Mouse (Mus musculus) embryonic facial prominence, embryonic 15.5 days (tissue): Measurements from ENCODE around the gene Esrp2. TPM values are rescaled to one million over a fixed set of nuclear protein-coding genes. Genes with fewer than 3 reads are reported as not detected.
A peak's percentile ranks its signal among the peaks of the same experiment; 100 is the strongest.

Experiments used
- ATAC-seq: fragments of 200-750 bp; cut with Nextera tagmentation; 2 replicates; pipeline ENCODE4 v1.8.0; 2017; ENCODE audit warnings: low read depth, moderate TSS enrichment; ENCODE audit not compliant: insufficient number of reproducible peaks, low FRiP score, low TSS enrichment
- H3K27ac ChIP-seq: fragments of 300-500 bp; sonication (generic); replicated peaks from 2 replicates; pipeline ENCODE4 v1.5.1; 2015; ENCODE audit warnings: mild to moderate bottlenecking, inconsistent platforms
- H3K27me3 ChIP-seq: fragments of 300-500 bp; sonication (generic); 2 replicates; pipeline ENCODE4 v1.6.1; 2015; ENCODE audit warnings: inconsistent platforms
- H3K36me3 ChIP-seq: fragments of 300-500 bp; sonication (generic); 2 replicates; pipeline ENCODE4 v1.6.1; 2015; ENCODE audit warnings: mild to moderate bottlenecking, inconsistent platforms
- H3K4me1 ChIP-seq: fragments of 300-500 bp; sonication (generic); 2 replicates; pipeline ENCODE4 v1.6.1; 2015; ENCODE audit warnings: inconsistent platforms
- H3K4me2 ChIP-seq: fragments of 300-500 bp; sonication (generic); replicated peaks from 2 replicates; pipeline ENCODE4 v1.6.1; 2015; ENCODE audit warnings: mild to moderate bottlenecking, inconsistent platforms
- H3K4me3 ChIP-seq: fragments of 300-500 bp; sonication (generic); replicated peaks from 2 replicates; pipeline ENCODE4 v1.5.1; 2015; ENCODE audit warnings: mild to moderate bottlenecking, inconsistent platforms
- H3K9ac ChIP-seq: fragments of 300-500 bp; sonication (generic); 2 replicates; pipeline ENCODE4 v1.6.1; 2015; ENCODE audit warnings: inconsistent platforms
- H3K9me3 ChIP-seq: fragments of 300-500 bp; sonication (generic); replicated peaks from 2 replicates; pipeline ENCODE4 v1.6.1; 2016; ENCODE audit warnings: inconsistent platforms
- WGBS: fragments of 180-500 bp; shearing (Covaris S2); methylation state at CpG from one replicate; pipeline ENCODE4 v1.1.7; 2015; 5-methylcytosine and 5-hydroxymethylcytosine counted together
- polyA plus RNA-seq: library from polyadenylated mRNA; unstranded; fragments of >200 nt; fragmentation: Nextera tagmentation; extraction: Ambion mirVana; gene quantifications from 2 replicates; pipeline ENCODE4 v1.2.1, GENCODE M21; 2015

The Esrp2 gene
- 43.5 and 55.4 TPM in 2 replicates for polyA plus RNA-seq

GRCm38 (mm10) chr8:106136156-106137130 is at the start of gene Esrp2:
Esrp2 (minus strand) TSS chr8:106136974.
- 2% methylated on average over 83 of the region's 86 CpGs for WGBS
- Histone ChIP-seq H3K9ac (peak within 1 kb of the TSS; percentile 28), H3K4me3 (peak within 1 kb of the TSS; percentile 54), H3K36me3 (peaks cover 17% of the 10 kb centered on the region), H3K27ac (peak within 1 kb of the TSS; percentile 79), H3K27me3 (peaks cover 46% of the 10 kb centered on the region), H3K4me1 (peaks cover 40% of the 10 kb centered on the region), H3K4me2 (peak within 1 kb of the TSS; percentile 90), H3K9me3 (no peaks in the 10 kb centered on the region)
- ATAC-seq: peak; percentile 36

DNA sequence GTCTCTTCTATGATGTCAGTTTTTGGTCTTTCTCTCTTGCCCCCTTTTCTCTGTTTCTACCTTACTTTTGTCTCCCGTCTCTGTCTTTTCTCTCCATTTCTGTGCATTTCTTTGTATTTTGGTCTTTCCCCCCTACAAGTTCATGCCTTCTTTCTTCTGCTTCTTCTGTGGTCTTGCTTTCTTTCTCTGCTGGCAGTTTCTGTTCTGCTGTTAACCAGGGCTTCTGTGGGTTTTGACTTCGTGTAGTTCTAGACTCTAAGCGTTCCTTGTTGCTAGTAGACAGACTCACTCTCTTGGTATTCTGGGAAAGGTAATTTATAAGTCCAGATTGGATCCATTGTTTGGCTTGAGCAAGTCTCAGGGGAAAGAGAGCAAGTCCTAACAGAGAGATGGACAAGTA is 49.6 kb upstream of the Esrp2 start:
- H3K9me3 ChIP-seq: no peaks in the 10 kb centered on the region
- H3K27ac ChIP-seq: no peak overlapping the region
- no peak overlapping the region for H3K9ac ChIP-seq
- no peaks in the 10 kb centered on the region for H3K27me3 ChIP-seq
- H3K4me3 ChIP-seq: no peak overlapping the region
- no peaks in the 10 kb centered on the region for H3K4me1 ChIP-seq
- no peak overlapping the region for H3K4me2 ChIP-seq
- no peak for ATAC-seq
- H3K36me3 ChIP-seq: peaks cover 31% of the 10 kb centered on the region
- 90% methylated on average over 3 of the region's 3 CpGs for WGBS

DNA sequence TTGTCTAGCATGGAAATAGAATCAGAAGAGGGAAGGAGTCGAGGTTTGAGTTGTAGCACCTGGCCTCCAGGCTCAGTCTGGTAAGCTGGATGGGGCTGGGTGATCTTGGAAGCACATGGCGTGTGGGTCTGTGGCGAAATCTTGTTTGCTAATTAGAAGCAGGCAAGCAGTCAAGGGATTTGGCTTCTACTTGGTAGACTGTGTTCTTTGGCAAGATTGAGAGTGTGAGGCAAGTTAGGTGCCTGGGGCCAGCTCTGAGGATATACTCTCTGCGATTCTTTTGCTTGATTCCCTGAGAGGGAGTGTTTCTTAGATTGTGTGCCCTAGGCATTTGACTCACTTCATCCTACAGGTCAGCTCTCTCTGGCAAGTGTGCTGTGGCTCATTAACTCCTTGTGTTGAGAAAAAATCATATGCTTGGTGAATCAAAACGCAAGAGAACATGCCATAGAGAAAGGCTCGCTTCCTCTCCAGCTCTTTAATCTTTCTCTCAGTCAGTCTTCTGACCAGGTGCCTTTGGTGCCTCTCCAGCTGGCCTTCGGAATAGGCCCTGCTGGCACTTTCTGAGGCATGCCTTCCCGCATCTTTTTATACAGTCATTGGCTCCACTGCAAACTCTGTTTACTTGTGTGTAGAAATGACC is 49.0 kb upstream of the Esrp2 start:
- WGBS: 60% methylated on average over 8 of the region's 8 CpGs
- no peak overlapping the region; the same call in 1 of the 2 replicates for H3K27ac ChIP-seq

GRCm38 (mm10) chr8:106178428-106178827 is 41.7 kb upstream of the Esrp2 start:
- Histone ChIP-seq H3K4me3 (no peak overlapping the region), H3K36me3 (peaks cover 14% of the 10 kb centered on the region), H3K4me2 (no peak overlapping the region), H3K9me3 (no peaks in the 10 kb centered on the region), H3K9ac (no peak overlapping the region), H3K27me3 (no peaks in the 10 kb centered on the region), H3K4me1 (peaks cover 9% of the 10 kb centered on the region; the same call in 1 of the 2 replicates), H3K27ac (no peak overlapping the region)
- 53% methylated on average over 2 of the region's 2 CpGs for WGBS
- ATAC-seq: no peak

More for the DNA sequence above, 49.0 kb upstream of the Esrp2 start:
- H3K9ac ChIP-seq: no peak overlapping the region
- no peaks in the 10 kb centered on the region for H3K4me1 ChIP-seq
- no peaks in the 10 kb centered on the region for H3K9me3 ChIP-seq
- ATAC-seq: no peak
- no peak overlapping the region for H3K4me2 ChIP-seq
- peaks cover 31% of the 10 kb centered on the region for H3K36me3 ChIP-seq
- no peak overlapping the region for H3K4me3 ChIP-seq
- no peaks in the 10 kb centered on the region for H3K27me3 ChIP-seq

GRCm38 (mm10) chr8:106177594-106177993 is 40.8 kb upstream of the Esrp2 start:
- no peaks in the 10 kb centered on the region for H3K27me3 ChIP-seq
- peaks cover 6% of the 10 kb centered on the region; the same call in 1 of the 2 replicates for H3K36me3 ChIP-seq
- ATAC-seq: no peak
- WGBS: 68% methylated on average over 1 of the region's 1 CpGs
- H3K9me3 ChIP-seq: no peaks in the 10 kb centered on the region
- peaks cover 9% of the 10 kb centered on the region; the same call in 1 of the 2 replicates for H3K4me1 ChIP-seq
- H3K4me2 ChIP-seq: no peak overlapping the region
- no peak overlapping the region for H3K4me3 ChIP-seq
- H3K27ac ChIP-seq: no peak overlapping the region
- no peak overlapping the region for H3K9ac ChIP-seq

DNA sequence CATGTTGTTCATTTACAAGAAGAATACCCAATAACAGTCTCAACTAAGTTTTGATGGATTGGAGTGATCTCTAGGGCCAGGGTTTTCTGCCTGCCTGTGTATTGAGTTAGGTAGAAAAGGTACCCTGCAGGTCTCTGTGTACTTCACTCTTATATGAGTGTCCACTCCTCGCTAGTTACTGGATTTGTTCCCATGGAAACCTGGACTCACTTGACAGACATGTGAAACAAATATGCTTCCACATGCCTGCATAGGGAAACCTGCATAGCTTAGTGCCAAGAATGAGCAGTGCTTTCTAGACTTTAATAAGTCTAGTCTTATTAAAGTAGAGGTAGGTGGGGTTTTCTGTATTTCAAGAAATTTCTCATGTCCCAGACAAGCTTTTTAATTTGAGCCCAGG is 40.1 kb upstream of the Esrp2 start:
- Histone ChIP-seq H3K4me1 (peaks cover 9% of the 10 kb centered on the region; the same call in 1 of the 2 replicates), H3K36me3 (peaks cover 6% of the 10 kb centered on the region; the same call in 1 of the 2 replicates), H3K9ac (no peak overlapping the region), H3K27ac (no peak overlapping the region), H3K4me2 (no peak overlapping the region), H3K4me3 (no peak overlapping the region), H3K27me3 (no peaks in the 10 kb centered on the region), H3K9me3 (no peaks in the 10 kb centered on the region)
- no peak for ATAC-seq
- WGBS: 11% methylated on average over 1 of the region's 1 CpGs

- no peak for ATAC-seq
- H3K27ac ChIP-seq: no peak overlapping the region
- H3K9me3 ChIP-seq: no peaks in the 10 kb centered on the region
- no peaks in the 10 kb centered on the region for H3K27me3 ChIP-seq
- H3K9ac ChIP-seq: no peak overlapping the region
- no peak overlapping the region for H3K4me3 ChIP-seq
- 91% methylated on average over 3 of the region's 3 CpGs for WGBS
- H3K36me3 ChIP-seq: no peaks in the 10 kb centered on the region
- H3K4me1 ChIP-seq: peaks cover 18% of the 10 kb centered on the region
- H3K4me2 ChIP-seq: no peak overlapping the region
Measured at GRCm38 (mm10) chr8:106173566-106173965, 36.8 kb upstream of the Esrp2 start.

DNA sequence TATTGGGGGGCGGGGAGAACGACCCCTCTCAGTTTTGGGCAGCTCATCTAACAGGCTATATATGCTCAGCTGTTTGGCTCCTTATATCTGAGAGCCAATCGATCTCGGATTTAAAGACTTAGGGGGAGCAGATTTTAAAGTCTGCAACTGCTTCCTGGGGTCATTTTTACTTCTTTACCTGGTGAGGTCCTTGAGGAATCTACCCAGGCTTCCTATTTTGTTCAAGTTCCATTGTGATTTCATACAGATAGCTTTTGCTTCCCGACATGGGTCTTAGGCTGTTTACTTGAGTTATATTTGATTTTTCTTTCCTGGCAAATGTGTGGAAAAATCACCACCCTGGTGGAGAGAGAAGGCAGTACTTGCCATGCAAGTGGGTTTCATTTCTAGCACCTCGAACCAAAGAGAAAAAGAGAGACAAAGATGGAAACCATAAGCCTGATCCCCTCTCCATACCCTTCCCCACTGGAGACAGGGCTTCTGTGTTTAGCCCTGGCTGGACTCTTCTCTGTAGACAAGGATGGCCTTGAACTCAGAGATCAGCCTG is 33.2 kb upstream of the Esrp2 start:
- H3K4me2 ChIP-seq: peak overlapping the region; percentile 94
- H3K4me1 ChIP-seq: peaks cover 13% of the 10 kb centered on the region; the same call in 1 of the 2 replicates
- peak overlapping the region; percentile 89; the same call in 1 of the 2 replicates for H3K27ac ChIP-seq
- peak overlapping the region; percentile 74; the same call in 1 of the 2 replicates for H3K9ac ChIP-seq
- H3K36me3 ChIP-seq: no peaks in the 10 kb centered on the region
- H3K4me3 ChIP-seq: peak overlapping the region; percentile 71
- H3K27me3 ChIP-seq: no peaks in the 10 kb centered on the region
- no peaks in the 10 kb centered on the region for H3K9me3 ChIP-seq
- 23% methylated on average over 6 of the region's 6 CpGs for WGBS
- no peak for ATAC-seq

DNA sequence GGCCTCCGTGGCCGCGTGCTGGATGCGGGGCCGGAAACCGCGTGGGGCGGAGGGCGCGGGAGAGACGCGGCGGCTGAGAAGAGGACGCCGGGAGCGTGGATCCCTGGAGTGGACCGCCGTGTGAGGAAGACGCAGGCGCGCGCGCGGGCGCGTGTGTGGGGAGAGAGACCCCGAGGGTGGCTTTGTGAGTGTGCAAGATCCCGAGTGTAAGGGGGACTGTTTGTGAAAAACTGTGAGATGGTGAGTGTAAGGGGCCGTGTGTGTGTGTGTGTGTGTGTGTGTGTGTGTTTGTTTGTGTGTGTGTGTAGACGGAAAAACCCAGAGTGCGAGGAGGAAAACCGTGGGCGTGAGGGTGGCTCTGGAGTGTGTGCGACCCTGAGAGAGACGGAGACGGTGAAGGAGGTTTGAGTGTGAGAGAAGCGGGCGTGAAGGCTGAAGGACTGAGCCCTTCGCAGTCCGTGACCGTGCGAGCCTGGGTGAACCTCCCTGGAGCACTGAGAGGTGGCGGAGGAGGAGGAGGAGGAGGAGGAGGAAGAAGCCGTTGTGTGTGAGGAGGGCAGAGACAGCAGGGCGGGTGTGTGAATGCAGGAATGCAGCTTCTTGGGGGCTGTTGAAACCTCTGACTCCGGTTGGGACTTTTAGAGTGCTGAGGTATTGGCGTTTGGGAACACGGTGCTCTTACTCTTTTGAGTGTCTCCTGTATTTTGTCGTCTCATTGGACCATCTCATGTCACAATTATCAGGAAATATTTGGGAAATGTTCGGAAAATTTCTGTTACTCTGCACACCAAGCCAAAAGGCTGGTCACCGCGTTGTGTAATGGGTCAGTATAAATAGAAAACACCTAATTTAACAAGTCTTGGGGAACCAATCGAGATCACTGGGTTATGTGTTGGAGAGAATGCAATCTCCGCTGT is 32.5 kb upstream of the Esrp2 start:
- peak; percentile 68 for ATAC-seq
- peaks cover 4% of the 10 kb centered on the region; the same call in 1 of the 2 replicates for H3K36me3 ChIP-seq
- H3K9me3 ChIP-seq: no peaks in the 10 kb centered on the region
- peak overlapping the region; percentile 71 for H3K4me3 ChIP-seq
- H3K9ac ChIP-seq: peak overlapping the region; percentile 74
- H3K4me2 ChIP-seq: peak overlapping the region; percentile 94
- peaks cover 13% of the 10 kb centered on the region; the same call in 1 of the 2 replicates for H3K4me1 ChIP-seq
- WGBS: 2% methylated on average over 54 of the region's 54 CpGs
- no peaks in the 10 kb centered on the region for H3K27me3 ChIP-seq
- H3K27ac ChIP-seq: peak overlapping the region; percentile 89

DNA sequence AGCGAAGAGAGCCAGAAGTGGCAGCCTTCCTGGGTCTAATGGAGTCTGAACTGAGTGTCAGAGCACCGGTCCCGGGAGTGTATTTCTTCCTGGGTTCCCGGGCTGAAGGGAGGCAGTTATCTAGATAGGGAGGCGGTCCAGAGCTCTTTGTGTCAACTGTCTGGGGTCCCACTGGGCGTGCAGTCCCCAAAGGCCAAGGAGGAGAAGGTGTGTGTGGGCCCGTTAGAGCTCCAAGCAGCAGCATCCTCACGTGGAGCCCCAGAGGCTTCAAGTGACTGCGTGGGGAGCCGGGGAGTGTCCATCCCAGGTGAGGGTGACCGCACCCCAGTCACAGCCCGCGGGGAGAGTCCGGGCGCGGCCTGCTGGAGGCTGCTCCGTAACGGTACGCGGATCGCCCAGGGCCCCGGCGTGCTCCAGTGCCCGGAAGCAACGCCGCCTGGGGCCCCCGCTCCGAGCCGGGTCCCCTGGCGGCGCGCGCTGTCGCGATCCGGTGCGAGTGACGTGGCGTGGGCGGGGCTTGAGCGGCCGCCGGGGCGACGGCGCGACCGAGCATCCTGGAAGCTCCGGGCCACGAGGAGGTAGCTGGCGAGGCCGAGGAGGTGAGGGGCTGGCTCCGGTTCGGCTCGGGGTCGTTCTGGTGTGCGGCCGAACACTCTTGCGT is 31.7 kb upstream of the Esrp2 start, which contains the start of gene Slc7a6:
Gene Slc7a6 (plus strand): TSS at position 502 of the 661 bp plus-strand sequence.
- Histone ChIP-seq H3K27me3 (no peaks in the 10 kb centered on the region), H3K4me1 (peaks cover 13% of the 10 kb centered on the region; the same call in 1 of the 2 replicates), H3K4me3 (peak within 1 kb of the TSS; percentile 71), H3K36me3 (peaks cover 12% of the 10 kb centered on the region), H3K4me2 (peak within 1 kb of the TSS; percentile 94), H3K9me3 (no peaks in the 10 kb centered on the region), H3K9ac (peak within 1 kb of the TSS; percentile 74), H3K27ac (peak within 1 kb of the TSS; percentile 89)
- peak; percentile 83 for ATAC-seq
- under 1% methylated on average over 59 of the region's 59 CpGs for WGBS
